Mouse (Mus musculus) testis, adult 2 months (tissue): ENCODE results near the gene Negr1.

Experiments
- CTCF ChIP-seq: fragments of 200-500 bp; IDR thresholded peaks from 2 replicates; pipeline ENCODE4 v1.5.1; 2012; ENCODE audit warnings: low read depth, mild to moderate bottlenecking, inconsistent platforms, low read length, moderate library complexity; ENCODE audit not compliant: control insufficient read depth, insufficient read depth, insufficient replicate concordance
- POLR2A ChIP-seq: fragments of 200-500 bp; IDR thresholded peaks from 2 replicates; pipeline ENCODE4 v1.6.1; 2012; ENCODE audit warnings: low read depth, mild to moderate bottlenecking, inconsistent platforms, low read length, moderate library complexity; ENCODE audit not compliant: control insufficient read depth

GRCm38 (mm10) chr3:157108156-157108555, 546.6 kb downstream of the Negr1 start:
- TF ChIP-seq CTCF (no peak), POLR2A (no peak)
